Mouse (Mus musculus) hindbrain, embryonic 12.5 days (tissue): ENCODE data around the gene Zfp275. TPM values are rescaled to one million over a fixed set of nuclear protein-coding genes. Genes with fewer than 3 reads are reported as not detected.

ENCODE experiments used
- polyA plus RNA-seq: library from polyadenylated mRNA; unstranded; fragments of >200 nt; fragmentation: Nextera tagmentation; extraction: Ambion mirVana; gene quantifications from 2 replicates; pipeline ENCODE4 v1.2.1, GENCODE M21; 2016

Zfp275 gene
- polyA plus RNA-seq, 1 experiment from 2014 or later: 19.0 TPM

Other genes starting within 250 kb of the Zfp275 start
- 4.2 and 6.4 TPM in 2 replicates for gene Xlr3a, start 245.5 kb upstream of the Zfp275 start, polyA plus RNA-seq
- 0.45 TPM in 1 of 2 replicates, not detected in the other for gene Gm14685, start 225.6 kb upstream of the Zfp275 start, polyA plus RNA-seq
- gene Xlr5b, start 193.8 kb upstream of the Zfp275 start, polyA plus RNA-seq: not detected in 2 replicates
- 0.15 and 0.51 TPM in 2 replicates for gene DXBay18, start 193.2 kb upstream of the Zfp275 start, polyA plus RNA-seq
- not detected in 2 replicates for gene Spin2d, start 165.6 kb upstream of the Zfp275 start, polyA plus RNA-seq
- 18.8 and 20.3 TPM in 2 replicates for gene Xlr3b, start 150.4 kb upstream of the Zfp275 start, polyA plus RNA-seq
- gene Xlr4b, start 128.3 kb upstream of the Zfp275 start, polyA plus RNA-seq: 0.63 and 1.2 TPM in 2 replicates
- gene F8a, start 114.3 kb upstream of the Zfp275 start, polyA plus RNA-seq: 25.0 and 26.1 TPM in 2 replicates
- gene Xlr4c, start 99.5 kb upstream of the Zfp275 start, polyA plus RNA-seq: 0.81 TPM in 1 of 2 replicates, not detected in the other
- 0.35 and 0.43 TPM in 2 replicates for gene Xlr3c, start 77.2 kb upstream of the Zfp275 start, polyA plus RNA-seq
- gene Xlr5a, start 49.6 kb upstream of the Zfp275 start, polyA plus RNA-seq: not detected in 2 replicates
- not detected in 2 replicates for gene Xlr5c, start 49.6 kb upstream of the Zfp275 start, polyA plus RNA-seq
- not detected in 2 replicates for gene Gm45015, start 5.8 kb upstream of the Zfp275 start, polyA plus RNA-seq
- gene Gm18336, start 56.1 kb downstream of the Zfp275 start, polyA plus RNA-seq: not detected in 2 replicates
- gene Zfp92, start 68.5 kb downstream of the Zfp275 start, polyA plus RNA-seq: 0.14 and 0.23 TPM in 2 replicates
- not detected in 2 replicates for gene Trex2, start 92.7 kb downstream of the Zfp275 start, polyA plus RNA-seq
- gene Haus7, start 116.4 kb downstream of the Zfp275 start, polyA plus RNA-seq: 65.1 and 69.3 TPM in 2 replicates
- gene Bgn, start 141.0 kb downstream of the Zfp275 start, polyA plus RNA-seq: 43.9 and 49.2 TPM in 2 replicates
- gene Atp2b3, start 160.5 kb downstream of the Zfp275 start, polyA plus RNA-seq: 1.6 and 1.7 TPM in 2 replicates